Mouse (Mus musculus): ENCODE measurements at regions not wholly inside any gene's neighbourhood (a gene's known extent, or its start where the extent isn't known, plus 50 kb on each side); places are given as distances from the start of the nearest gene placed in this dataset.

DNA sequence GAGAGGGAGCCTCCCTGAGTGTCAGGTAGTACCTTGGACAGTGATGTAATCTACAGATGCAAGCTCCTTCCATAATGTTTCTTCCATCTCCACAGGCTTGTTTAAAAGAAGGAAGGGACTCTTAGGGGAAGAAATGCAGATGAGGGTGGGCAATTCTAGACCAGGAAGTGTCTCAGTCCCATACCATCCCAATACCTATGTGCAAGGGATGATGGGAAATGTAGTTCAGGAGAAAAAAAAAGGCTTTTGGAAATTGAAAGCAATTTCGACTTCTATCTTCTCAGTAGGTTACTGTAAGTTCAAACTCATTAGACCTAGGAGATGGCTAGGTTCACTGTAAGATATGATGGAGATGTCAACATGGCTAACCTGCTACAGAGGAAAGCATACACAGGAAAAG is 68.3 kb downstream of the Cd83 start:
- DNase-seq (ENCODE audit: low spot score): no peak

DNA sequence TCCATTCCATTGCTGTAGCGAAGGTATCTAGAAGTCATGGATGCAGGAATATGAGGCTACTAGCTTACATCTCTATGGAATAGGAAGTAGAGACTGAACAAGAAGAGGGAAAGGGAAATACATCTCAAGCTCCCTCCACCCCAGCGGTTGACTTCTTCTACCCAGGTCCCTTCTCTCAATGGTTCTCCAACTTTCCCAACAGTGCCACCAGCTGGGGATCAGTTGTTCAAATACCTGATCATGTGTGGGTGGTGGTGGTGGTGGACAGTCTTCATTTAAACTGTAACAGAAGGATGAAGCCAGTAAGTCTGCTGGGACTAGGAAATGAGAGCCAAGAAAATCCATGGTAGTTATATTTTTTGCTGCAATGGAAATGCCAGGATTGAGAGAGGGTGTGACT is 70.4 kb downstream of the Cd83 start:
- DNase-seq (ENCODE audit: low spot score): no peak

- no peak for DNase-seq (ENCODE audit: low spot score)
Measured at GRCm38 (mm10) chr13:43860932-43861331, 76.4 kb downstream of the Cd83 start.

DNA sequence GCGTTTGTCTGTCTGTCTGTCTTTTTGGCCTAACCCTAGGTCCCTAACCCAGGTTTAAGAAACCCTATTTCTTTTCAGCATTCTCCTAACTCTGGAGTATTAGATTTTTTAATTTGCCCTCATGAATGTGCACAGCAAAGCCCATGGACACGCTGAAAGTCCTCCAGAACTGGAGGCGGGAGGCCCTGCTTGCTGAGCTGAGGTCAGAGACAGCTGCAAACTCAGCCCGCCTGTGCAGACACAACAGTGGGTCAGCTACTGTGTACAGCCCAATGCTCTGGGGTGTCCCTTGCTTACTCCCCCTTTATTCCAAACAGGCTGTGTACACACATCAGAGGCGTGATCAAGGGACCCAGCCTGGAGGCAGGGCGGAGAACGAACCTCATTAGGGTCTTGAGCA is 76.8 kb downstream of the Cd83 start:
- DNase-seq (ENCODE audit: low spot score): no peak

GRCm38 (mm10) chr13:43862056-43862455 is 77.5 kb downstream of the Cd83 start:
- no peak for DNase-seq (ENCODE audit: low spot score)

- DNase-seq (ENCODE audit: low spot score): no peak
Measured at GRCm38 (mm10) chr13:43862586-43862985, 78.0 kb downstream of the Cd83 start.

DNA sequence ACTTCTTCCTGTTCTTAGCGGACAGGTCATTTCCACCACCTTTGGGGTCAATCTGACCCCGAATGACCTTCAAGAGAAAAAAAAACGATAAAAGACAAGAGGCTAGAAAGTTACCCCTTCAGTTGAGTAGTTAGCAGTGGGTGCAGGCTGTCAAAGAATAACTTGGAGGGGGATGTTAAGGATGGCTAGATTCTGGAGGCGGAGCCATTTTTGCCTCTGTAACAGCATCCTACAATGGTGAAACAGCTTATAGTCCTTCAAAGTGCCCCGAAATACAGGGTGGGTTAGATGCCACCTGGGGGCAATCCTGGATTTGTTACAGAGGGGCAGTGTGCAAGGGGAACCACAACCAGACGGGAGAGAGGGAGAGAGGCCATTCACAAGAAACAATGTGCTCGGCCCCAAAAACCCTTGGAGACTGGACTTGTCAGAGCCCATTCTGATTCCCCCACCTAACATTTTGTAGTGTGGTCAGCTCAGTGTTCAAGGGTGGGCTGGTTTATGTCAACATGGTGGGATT is 79.1 kb downstream of the Cd83 start:
- DNase-seq (ENCODE audit: low spot score): no peak

DNA sequence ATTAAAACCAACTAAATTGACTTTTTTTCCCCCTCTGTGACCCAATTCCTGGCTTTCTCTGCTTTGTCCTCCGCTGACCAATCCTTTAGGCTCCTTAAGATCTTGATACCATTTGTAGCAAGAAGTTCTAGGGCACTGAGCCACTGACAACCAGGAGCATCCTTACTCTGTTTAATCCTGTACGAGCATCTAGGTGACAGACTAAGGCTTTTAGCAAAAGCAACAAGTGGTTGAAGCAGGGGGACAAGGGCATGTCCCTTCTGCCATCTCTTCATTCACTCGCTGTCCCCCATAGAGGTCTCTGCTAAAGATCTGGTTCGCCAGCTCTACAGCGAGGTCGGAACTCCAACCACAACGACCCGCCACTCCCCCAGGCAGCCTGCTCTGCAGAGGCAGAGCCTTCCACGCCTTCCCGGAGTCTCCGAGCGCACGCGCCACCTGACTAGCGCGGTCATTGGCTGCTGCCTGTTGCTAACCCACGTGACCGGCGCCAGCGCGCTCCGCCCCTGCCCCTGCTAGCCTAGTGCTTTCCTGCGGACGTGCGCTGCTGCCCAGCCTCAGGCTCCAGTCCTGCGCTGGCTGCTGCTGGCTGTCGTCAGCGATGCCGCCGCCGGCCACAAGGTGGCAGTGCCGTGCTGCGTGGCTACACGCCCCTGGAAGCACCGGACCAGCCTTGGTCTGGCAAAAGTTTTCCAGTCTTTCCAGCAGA is 79.7 kb downstream of the Cd83 start:
- DNase-seq (ENCODE audit: low spot score): peak; percentile 98

DNA sequence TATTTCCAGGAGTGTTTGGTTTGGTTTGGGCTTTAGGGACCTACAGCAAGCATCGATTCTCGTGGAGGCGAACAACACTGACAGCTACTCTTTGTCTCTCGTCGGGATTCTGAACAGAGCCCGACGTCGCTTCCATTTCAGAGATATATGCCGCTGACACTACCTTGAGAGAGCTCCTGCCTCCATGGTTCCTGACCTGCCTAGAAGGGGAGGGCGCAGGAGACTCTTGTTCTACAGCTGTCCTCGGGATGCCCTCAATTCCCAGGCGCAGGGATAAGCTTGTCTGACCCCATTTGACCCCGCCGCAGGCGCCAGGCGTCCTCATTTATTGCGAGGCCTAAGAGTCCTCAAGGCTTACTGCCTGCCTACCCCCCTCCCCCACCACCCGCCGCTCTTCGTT is 80.5 kb downstream of the Cd83 start:
- DNase-seq (ENCODE audit: low spot score): peak; percentile 85

DNA sequence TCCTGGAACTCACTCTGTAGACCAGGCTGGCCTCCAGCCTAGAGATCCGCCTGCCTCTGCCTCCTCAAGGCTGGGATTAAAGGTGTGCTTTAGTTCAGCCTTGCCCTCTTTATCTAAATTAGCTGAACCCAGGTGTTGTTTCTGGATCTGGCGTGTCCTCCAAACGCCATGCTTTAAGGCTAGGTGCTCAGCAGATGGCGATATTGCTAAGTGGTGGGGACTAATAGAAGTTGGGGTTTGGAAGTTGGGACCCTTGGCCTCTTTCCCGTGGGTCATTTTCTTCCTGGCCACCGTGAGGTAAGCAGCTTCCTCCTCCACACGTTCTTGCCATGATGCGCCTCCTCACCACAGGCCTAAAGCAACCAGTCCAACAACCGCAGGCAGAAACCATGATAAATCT is 91.3 kb downstream of the Cd83 start:
- no peak for DNase-seq (ENCODE audit: low spot score)

DNA sequence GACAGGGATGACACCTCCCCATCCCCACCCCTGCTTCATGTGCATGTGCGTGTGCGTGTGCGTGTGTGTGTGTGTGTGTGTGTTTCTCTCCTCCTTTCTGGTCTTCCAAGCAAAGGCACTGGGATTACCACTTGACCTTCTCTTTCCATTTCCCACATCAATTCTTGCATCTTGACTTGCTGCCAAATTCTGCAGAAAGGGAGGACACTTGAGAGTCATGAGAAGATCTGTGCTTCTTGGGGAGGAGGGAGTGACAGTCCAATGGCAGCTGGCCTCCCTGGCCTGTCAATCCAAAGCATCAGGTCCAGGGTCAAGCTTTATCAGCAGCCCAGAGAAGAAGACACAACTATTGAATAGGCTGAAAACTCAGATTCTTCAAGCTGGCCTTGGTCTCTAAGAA is 102.7 kb downstream of the Cd83 start:
- DNase-seq (ENCODE audit: low spot score): no peak

DNA sequence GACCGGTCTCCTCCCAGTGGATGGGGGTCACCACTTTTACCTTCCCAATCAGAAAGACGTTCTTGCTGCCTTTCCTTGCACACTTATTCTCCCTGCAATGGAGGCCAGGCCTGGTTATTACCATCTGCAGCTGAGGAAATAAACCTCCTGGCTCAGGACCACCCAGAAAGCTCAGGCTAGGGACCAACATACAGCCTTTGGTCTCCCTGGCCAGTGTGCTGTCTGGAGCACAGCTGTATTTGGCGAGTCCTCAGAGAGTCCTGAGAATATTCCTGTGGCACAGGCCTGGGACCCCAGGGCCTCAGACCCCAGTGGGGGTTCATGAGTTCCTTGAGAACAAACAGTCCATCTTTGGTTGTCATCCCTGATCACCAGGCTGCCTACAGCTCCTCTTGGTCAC is 107.4 kb downstream of the Cd83 start:
- DNase-seq (ENCODE audit: low spot score): no peak

GRCm38 (mm10) chr13:43895990-43896389 is 111.4 kb downstream of the Cd83 start:
- DNase-seq (ENCODE audit: low spot score): no peak

DNA sequence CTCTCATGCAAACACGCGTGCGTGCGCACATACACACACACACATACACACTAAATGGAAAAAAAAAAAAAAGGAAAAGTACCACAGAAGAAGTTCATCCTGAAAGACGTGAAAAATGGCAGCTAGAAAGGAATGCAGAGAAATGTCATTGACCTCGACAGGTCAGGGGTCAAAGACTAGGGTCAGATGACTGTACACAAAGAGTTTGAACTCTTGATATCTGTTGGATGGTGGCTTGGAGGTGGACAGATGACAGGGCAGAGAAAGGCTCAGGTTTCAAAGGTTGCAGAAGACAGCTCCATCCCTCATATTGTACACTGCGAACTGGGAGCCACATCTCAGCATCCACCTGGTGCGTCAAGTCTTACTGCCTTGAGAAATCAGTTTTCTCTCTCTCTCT is 112.5 kb downstream of the Cd83 start:
- peak; percentile 56 for DNase-seq (ENCODE audit: low spot score)

DNA sequence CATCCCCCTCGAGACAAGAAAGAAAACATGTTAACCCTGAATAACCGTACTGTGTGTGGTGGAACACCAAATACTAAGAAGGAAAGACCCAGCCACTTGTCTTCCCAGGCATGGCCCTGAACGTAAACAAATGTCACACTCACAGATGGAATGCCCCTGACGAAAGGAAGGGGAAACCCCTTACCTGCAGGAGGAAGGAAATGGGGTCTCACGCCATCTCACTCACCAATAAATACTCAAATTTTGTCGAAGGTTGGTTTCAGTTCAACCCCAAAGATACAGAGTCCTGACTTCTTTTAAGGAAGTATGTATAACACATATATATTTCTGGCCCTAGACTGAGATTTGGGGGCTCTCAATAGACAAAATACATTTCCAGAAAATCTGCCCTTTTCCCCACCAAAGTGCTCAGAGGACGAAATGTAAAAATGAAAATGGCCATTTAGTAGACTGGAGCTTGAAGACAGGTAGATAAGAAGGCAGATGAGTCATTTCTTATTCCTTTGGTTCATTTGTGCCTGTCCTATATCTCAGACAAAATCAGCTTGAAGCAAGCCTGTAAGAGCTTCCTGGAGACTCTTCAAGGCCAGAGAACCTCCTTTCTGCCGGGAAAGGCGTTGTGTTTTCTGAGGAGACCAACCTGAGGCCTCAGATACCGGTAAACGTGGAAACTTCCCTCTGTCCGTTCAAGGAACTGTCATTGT is 114.1 kb downstream of the Cd83 start:
- no peak for DNase-seq (ENCODE audit: low spot score)

DNA sequence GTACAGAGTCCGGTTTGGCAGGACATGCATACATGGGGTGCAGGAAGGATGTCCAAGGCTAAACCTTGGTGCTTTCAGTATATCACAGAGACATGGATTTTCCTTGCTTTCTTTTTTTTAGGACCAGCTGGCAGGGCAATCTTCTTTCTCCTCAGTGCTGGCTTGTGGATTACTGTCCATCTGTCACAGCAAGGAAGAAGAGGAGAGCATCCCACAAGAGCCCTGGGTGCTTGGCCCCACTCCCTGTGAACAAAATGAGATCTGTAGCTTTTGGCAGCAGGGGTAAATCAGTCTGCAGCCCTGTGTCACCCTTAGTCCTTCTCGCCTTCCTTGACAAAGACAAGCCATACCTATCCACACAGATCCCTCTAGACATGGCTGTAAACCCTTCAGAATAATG is 115.5 kb downstream of the Cd83 start:
- no peak for DNase-seq (ENCODE audit: low spot score)

GRCm38 (mm10) chr13:43900758-43901157 is 116.2 kb downstream of the Cd83 start:
- no peak for DNase-seq (ENCODE audit: low spot score)

GRCm38 (mm10) chr13:43903391-43903790 is 118.8 kb downstream of the Cd83 start:
- no peak for DNase-seq (ENCODE audit: low spot score)

- no peak for DNase-seq (ENCODE audit: low spot score)
Measured at GRCm38 (mm10) chr13:43904291-43904690, 119.7 kb downstream of the Cd83 start.

DNA sequence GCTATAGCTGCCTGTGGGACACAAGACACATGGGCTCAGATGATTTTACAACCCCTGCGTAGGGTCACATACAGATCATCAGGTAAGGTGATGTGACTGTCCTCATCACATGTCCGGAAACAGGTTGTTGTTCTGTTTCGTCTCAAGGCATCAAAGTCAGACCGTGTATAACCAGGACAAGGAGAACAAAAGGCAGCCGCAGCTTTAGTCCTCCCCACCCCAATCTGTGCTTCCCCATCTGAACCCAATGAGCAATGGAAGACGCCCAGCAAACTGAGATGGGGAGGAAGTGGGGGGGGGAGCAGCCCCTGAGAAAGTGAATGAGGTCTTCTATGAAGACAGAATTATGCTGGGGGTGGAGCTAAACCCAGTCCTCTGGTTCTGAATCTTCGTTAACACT is 121.7 kb downstream of the Cd83 start:
- no peak for DNase-seq (ENCODE audit: low spot score)

- no peak for DNase-seq (ENCODE audit: low spot score)
Measured at GRCm38 (mm10) chr13:43907425-43907824, 122.8 kb downstream of the Cd83 start.

DNA sequence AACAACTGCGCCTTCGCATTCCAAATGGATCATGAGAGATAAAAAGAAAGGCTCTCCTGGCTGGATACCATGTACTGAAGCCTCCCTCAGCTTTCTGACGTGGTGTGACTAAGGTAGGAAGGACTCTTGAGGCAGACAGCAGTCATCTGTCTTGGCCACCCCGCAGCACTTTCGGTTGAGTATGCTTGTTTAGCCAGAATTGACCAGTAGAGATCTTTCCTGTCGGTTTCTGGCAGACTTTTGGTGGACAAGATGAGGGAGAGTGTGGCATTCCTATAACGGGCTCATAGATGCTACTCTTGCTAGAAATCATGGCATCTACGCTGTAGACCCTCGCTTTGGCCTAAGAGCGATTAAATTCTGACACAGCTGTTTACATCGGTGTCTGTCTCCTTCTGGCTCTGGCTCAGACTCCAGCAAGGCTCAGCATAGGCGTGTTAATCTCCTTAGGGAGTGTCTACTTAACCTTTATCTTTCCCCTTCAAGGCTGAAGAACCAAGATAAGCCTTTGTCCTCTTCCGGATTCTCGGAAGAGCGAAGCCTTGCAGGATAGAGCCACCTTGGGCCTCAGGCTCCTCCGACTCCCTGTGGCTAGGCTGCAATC is 123.6 kb downstream of the Cd83 start:
- DNase-seq (ENCODE audit: low spot score): no peak

GRCm38 (mm10) chr13:43909933-43910332 is 125.4 kb downstream of the Cd83 start:
- DNase-seq (ENCODE audit: low spot score): peak; percentile 72

Data from embryo, embryonic 10.5 days (tissue).